1 mouse cellular context compared by ENCODE assay signal in genomic region chr14:60188201-60188825, GRCm38 (mm10).
TF ChIP-seq lines count a peak whose summit lies in the region.

No protein-coding gene starts in this region.

TF ChIP-seq in CH12.LX, 34 proteins besides CTCF, POLR2A, EP300 and RAD21 (continued from another document):
- no peak for TF ChIP-seq HCFC1 (IDR thresholded peaks at IDR 0.05; ENCODE audit: low read depth, low read length)
- TF ChIP-seq SMC3 (IDR thresholded peaks at IDR 0.05; ENCODE audit: low read depth, low read length): no peak
- TF ChIP-seq NELFE (IDR thresholded peaks at IDR 0.05; ENCODE audit: low read depth, low read length): no peak
- no peak for TF ChIP-seq MAZ (IDR thresholded peaks at IDR 0.05; ENCODE audit: low read depth, low read length)
- no peak for TF ChIP-seq MYC (IDR thresholded peaks at IDR 0.05; ENCODE audit: low read depth, low read length)
- no peak for TF ChIP-seq IRF4 (IDR thresholded peaks at IDR 0.05; ENCODE audit: low read depth, low read length)
TF ChIP-seq in CH12.LX: peak in this region for 0.
